Mouse (Mus musculus) forelimb bud, embryonic 11.5 days (tissue): ENCODE data around the gene Gm47995.
A peak's percentile ranks its signal among the peaks of the same experiment; 100 is the strongest.

Experiments
- DNase-seq: peaks from one replicate; pipeline ENCODE4 v3.0.0-alpha.2; 2012; ENCODE audit warnings: low read depth, low spot score

Gene Gm47995

GRCm38 (mm10) chr1:151228320-151228989 is 30.2 kb downstream of the Gm47995 start:
- no peak for DNase-seq

- no peak for DNase-seq
Observed at GRCm38 (mm10) chr1:151232346-151232745, 34.1 kb downstream of the Gm47995 start.

- DNase-seq: no peak
Observed at GRCm38 (mm10) chr1:151233756-151234155, 35.5 kb downstream of the Gm47995 start.

GRCm38 (mm10) chr1:151235574-151235973 is 37.3 kb downstream of the Gm47995 start:
- no peak for DNase-seq

- DNase-seq: no peak
Observed at GRCm38 (mm10) chr1:151236141-151236930, 38.1 kb downstream of the Gm47995 start.

GRCm38 (mm10) chr1:151237780-151238179 is 39.5 kb downstream of the Gm47995 start:
- peak; percentile 27 for DNase-seq

- DNase-seq: no peak
Observed at GRCm38 (mm10) chr1:151243332-151243731, 45.1 kb downstream of the Gm47995 start.

- no peak for DNase-seq
Observed at GRCm38 (mm10) chr1:151244013-151244412, 45.8 kb downstream of the Gm47995 start.

- no peak for DNase-seq
Observed at GRCm38 (mm10) chr1:151244761-151245160, 46.5 kb downstream of the Gm47995 start.

GRCm38 (mm10) chr1:151245165-151245564 is 46.9 kb downstream of the Gm47995 start:
- no peak for DNase-seq

- DNase-seq: no peak
Observed at GRCm38 (mm10) chr1:151245846-151246245, 47.6 kb downstream of the Gm47995 start.
